Mouse (Mus musculus): ENCODE measurements around the gene Cst11. TPM values are rescaled to one million over a fixed set of nuclear protein-coding genes. Genes with fewer than 3 reads are reported as not detected.

Gene Cst11
- polyA plus RNA-seq, 1 experiment from 2014 or later: not detected

- no peaks in the 10 kb centered on the region for H3K4me1 ChIP-seq
- no peak for DNase-seq (ENCODE audit: low spot score)
- H3K27me3 ChIP-seq (replicated peaks; ENCODE audit: low read depth, poor library complexity, severe bottlenecking): no peaks in the 10 kb centered on the region
- 79% methylated on average over 3 of the region's 3 CpGs for WGBS
- H3K36me3 ChIP-seq (replicated peaks): no peaks in the 10 kb centered on the region
- H3K4me3 ChIP-seq: no peak overlapping the region
- H3K9me3 ChIP-seq: no peaks in the 10 kb centered on the region
- H3K27ac ChIP-seq (replicated peaks): no peak overlapping the region
These were observed 28.3 kb downstream of the Cst11 start for GRCm38 (mm10) chr2:148743001-148743400.

GRCm38 (mm10) chr2:148732327-148733000, 38.8 kb downstream of the Cst11 start, which contains the start of gene Napb:
Gene Napb, minus strand, starts transcription at chr2:148732467.
- peak within 1 kb of the TSS; percentile 86 for H3K27ac ChIP-seq (replicated peaks)
- no peaks in the 10 kb centered on the region for H3K36me3 ChIP-seq (replicated peaks)
- no peaks in the 10 kb centered on the region for H3K27me3 ChIP-seq (replicated peaks; ENCODE audit: low read depth, poor library complexity, severe bottlenecking)
- peak within 1 kb of the TSS; percentile 85 for H3K4me3 ChIP-seq
- H3K9me3 ChIP-seq: peaks cover 10% of the 10 kb centered on the region; the same call in 1 of the 2 replicates
- WGBS: 4% methylated on average over 18 of the region's 18 CpGs
- peaks cover 12% of the 10 kb centered on the region for H3K4me1 ChIP-seq
- DNase-seq (ENCODE audit: low spot score): peak; percentile 95

GRCm38 (mm10) chr2:148731614-148732326, 39.5 kb downstream of the Cst11 start:
- peak overlapping the region; percentile 85 for H3K4me3 ChIP-seq
- 1% methylated on average over 35 of the region's 35 CpGs for WGBS
- peaks cover 10% of the 10 kb centered on the region; the same call in 1 of the 2 replicates for H3K9me3 ChIP-seq
- no peaks in the 10 kb centered on the region for H3K36me3 ChIP-seq (replicated peaks)
- H3K4me1 ChIP-seq: peaks cover 12% of the 10 kb centered on the region
- peak overlapping the region; percentile 86 for H3K27ac ChIP-seq (replicated peaks)
- DNase-seq (ENCODE audit: low spot score): peak; percentile 52
- H3K27me3 ChIP-seq (replicated peaks; ENCODE audit: low read depth, poor library complexity, severe bottlenecking): no peaks in the 10 kb centered on the region

GRCm38 (mm10) chr2:148719271-148719995, 51.9 kb downstream of the Cst11 start:
- WGBS: 87% methylated on average over 2 of the region's 2 CpGs
- Histone ChIP-seq H3K9me3 (no peaks in the 10 kb centered on the region), H3K4me1 (no peaks in the 10 kb centered on the region), H3K27me3 (replicated peaks; ENCODE audit: low read depth, poor library complexity, severe bottlenecking) (no peaks in the 10 kb centered on the region), H3K27ac (replicated peaks) (no peak overlapping the region), H3K4me3 (no peak overlapping the region), H3K36me3 (replicated peaks) (no peaks in the 10 kb centered on the region)
- DNase-seq (ENCODE audit: low spot score): no peak

Other genes starting within 250 kb of the Cst11 start
- 142 and 154 TPM in 2 replicates for gene Nxt1, start 98.9 kb downstream of the Cst11 start, polyA plus RNA-seq (2016; fragmentation: Nextera tagmentation; extraction: Ambion mirVana)
- 25.6 and 28.1 TPM in 2 replicates for gene Gzf1, start 90.5 kb downstream of the Cst11 start, polyA plus RNA-seq (2016; fragmentation: Nextera tagmentation; extraction: Ambion mirVana)
- gene Napb, start 39.0 kb downstream of the Cst11 start, polyA plus RNA-seq (2016; fragmentation: Nextera tagmentation; extraction: Ambion mirVana): 5.7 and 6.0 TPM in 2 replicates
- not detected in 2 replicates for gene Cstl1, start 21.1 kb downstream of the Cst11 start, polyA plus RNA-seq (2016; fragmentation: Nextera tagmentation; extraction: Ambion mirVana)
- gene 8030411F24Rik, start 10.5 kb upstream of the Cst11 start, polyA plus RNA-seq (2016; fragmentation: Nextera tagmentation; extraction: Ambion mirVana): not detected in 2 replicates
- not detected in 2 replicates for gene Cst12, start 17.9 kb upstream of the Cst11 start, polyA plus RNA-seq (2016; fragmentation: Nextera tagmentation; extraction: Ambion mirVana)
- not detected in 2 replicates for gene Cst8, start 27.3 kb upstream of the Cst11 start, polyA plus RNA-seq (2016; fragmentation: Nextera tagmentation; extraction: Ambion mirVana)
- gene Cst13, start 48.6 kb upstream of the Cst11 start, polyA plus RNA-seq (2016; fragmentation: Nextera tagmentation; extraction: Ambion mirVana): not detected in 2 replicates
- gene Cst9, start 63.6 kb upstream of the Cst11 start, polyA plus RNA-seq (2016; fragmentation: Nextera tagmentation; extraction: Ambion mirVana): not detected in 2 replicates
- not detected in 2 replicates for gene 9230104L09Rik, start 93.5 kb upstream of the Cst11 start, polyA plus RNA-seq (2016; fragmentation: Nextera tagmentation; extraction: Ambion mirVana)
- gene Cst3, start 104.2 kb upstream of the Cst11 start, polyA plus RNA-seq (2016; fragmentation: Nextera tagmentation; extraction: Ambion mirVana): 261 and 265 TPM in 2 replicates
- gene Gm1330, start 231.8 kb upstream of the Cst11 start, polyA plus RNA-seq (2016; fragmentation: Nextera tagmentation; extraction: Ambion mirVana): not detected in 2 replicates
- gene Gm10750, start 245.7 kb upstream of the Cst11 start, polyA plus RNA-seq (2016; fragmentation: Nextera tagmentation; extraction: Ambion mirVana): not detected in 2 replicates